Mouse (Mus musculus) thymus, postnatal 25 days (tissue): ENCODE measurements at regions not wholly inside any gene's neighbourhood (a gene's known extent, or its start where the extent isn't known, plus 50 kb on each side); places are given as distances from the start of the nearest gene placed in this dataset.
"Not testable (repeated sequence)": the region's sequence is repeated elsewhere in the genome, so short reads cannot be mapped to it uniquely, and the experiment has no call there.

ENCODE experiments used
- DNase-seq: peaks from one replicate; pipeline ENCODE4 v3.0.0; 2022

DNA sequence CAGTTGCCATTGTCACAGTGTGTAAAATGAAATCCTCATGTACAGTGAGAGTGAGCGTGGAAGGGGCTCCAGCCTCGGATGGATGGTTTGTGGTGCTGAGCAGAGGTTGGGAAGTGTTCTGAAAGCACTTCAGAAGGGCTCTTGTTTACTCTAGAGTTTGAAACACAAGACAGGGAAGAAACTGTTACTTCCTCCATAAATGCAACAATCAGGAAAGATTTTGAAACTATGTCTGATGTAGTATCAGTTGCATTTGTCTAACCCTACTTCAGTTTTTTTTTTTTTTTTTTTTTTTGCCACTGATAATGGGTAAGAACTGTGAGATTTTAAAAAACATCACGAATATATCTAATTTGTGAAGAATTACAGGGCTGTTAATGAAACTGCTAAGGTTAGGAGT, 281.5 kb downstream of the Hace1 start:
- no peak for DNase-seq

DNA sequence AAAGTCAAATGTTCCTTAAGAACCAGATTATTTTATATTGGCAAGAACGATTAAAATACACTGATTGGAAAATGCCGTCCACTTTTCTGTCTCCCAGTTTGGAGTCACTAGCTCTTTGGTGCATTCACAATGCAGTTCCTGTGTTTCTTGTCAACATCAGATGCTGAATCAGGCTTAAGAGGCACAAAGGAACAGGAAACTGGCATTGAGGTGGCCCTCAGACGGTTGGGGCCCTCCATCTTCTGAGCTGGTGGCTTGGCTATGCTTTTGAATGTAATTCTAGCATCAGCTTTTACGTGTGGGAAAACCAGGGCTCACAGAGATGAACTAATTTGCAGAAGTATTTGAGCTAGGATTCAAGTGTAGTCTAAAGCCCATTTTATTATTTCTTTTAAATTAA, 282.3 kb downstream of the Hace1 start:
- no peak for DNase-seq

DNA sequence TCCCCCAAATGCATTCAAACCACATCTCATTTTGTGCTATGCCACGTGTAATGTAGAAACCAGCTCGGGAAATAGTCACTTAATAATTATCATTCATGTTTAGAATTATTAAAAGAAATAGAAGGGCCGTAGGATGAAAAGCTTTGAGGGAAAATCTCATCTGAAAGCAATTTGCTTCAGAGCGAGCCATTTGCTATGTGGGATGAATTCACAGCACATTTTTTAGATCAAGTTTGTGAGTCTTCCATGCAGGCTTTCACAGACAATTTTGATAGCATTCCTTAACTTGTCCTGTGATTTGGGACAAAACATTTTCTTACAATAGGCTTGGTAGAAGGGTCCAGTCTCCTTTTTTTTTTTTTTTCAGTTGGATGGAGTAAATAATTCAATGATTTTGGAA, 283.1 kb downstream of the Hace1 start:
- DNase-seq, result no peak

DNA sequence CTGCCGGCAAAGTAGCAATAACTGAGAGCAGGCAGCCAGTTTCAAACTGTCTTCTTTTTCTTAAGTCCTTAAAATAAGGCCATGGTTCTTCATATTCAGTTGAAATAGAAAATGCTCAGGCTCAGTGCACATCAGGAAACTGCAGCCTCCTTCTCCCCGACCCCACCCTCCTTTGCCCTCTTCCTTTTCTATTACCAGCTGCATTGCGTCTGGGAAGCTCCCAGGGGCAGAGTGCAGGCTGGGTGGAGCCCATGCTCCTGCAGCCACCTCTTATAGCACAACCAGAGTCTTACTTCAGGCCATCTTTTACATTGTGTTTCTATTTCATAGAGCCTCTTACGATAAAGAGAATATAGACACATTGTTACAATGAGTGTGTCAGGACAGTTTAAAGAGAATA, 288.2 kb downstream of the Hace1 start:
- no peak for DNase-seq

DNA sequence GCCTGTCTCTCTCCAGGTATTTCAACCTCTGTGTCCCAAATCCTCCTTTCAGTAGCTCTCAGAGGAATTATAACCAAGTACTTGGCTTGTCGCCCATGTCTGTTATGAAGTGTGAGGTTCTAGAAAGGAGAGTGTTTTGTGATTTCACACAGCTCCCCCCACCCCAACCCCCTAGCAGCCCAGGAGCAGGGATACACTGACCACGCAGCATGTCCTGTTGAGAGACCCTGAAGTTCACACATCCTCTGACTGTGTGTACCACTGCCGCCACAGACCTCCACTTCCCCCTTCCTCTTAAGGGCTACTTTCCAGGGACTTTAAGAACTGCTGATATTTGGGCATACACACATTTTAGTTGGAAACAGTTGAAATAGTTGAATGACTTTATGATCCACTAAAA, 289.2 kb downstream of the Hace1 start:
- DNase-seq, result no peak

DNA sequence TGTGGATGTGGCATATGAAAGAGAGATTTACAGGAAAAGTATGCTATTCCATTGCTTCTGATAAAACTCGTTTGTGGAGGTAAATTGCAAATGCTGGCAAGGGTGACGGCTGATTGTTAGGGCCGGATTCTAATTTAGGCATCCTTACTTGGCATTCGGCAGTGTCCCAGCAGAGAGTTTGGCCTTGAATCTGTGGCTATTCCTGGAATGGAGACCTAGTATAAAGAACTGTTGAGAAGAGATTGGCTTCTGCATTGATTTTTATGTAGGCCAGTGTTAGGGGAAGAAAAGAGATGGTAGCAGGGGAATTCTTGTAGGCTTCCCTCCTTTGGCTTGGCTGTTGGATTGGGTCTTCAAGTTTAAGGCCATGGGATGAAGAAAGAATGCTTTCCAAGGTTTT, 293.4 kb downstream of the Hace1 start:
- DNase-seq, result no peak

DNA sequence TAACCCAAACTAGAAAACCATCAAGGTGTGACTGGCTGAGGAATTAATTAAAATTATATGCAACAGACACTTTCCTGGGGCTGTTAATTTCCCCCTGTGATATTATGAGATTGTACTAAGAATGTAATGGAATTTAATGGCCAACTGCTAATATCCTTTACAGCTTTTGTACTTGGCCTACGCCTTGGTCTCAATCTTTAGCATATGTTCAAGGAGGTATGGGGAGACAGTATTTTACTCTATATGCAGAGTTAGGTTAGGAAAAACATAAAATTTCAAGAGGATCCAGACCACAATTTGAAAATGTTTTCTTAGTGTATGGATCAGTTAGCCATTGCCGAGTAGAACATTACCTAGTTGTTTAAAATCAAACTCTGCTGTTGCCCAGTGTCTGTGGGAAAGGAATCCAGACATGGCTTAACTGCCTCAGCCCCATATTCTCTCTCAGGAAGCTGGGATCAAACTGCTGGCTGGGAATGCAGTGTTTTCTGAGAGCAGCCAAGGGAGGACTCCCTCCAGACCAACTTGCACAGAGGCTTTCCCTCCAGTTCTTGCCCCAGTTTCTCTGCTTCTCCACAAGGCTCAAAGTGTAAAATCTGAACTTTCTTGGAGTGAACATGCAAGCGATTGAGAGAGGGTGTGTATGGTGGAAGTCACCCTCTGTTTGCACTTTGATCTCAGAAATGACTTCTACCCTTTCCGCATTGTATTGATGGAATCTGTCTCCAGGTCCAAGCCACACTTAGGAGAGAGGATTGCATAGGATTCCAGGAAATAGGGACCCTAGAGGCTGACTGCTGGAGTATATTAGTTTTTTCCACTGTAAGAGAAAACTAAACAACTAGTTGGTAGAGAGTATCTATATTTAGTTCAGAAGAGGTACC, 294.6 kb downstream of the Hace1 start:
- no peak for DNase-seq

DNA sequence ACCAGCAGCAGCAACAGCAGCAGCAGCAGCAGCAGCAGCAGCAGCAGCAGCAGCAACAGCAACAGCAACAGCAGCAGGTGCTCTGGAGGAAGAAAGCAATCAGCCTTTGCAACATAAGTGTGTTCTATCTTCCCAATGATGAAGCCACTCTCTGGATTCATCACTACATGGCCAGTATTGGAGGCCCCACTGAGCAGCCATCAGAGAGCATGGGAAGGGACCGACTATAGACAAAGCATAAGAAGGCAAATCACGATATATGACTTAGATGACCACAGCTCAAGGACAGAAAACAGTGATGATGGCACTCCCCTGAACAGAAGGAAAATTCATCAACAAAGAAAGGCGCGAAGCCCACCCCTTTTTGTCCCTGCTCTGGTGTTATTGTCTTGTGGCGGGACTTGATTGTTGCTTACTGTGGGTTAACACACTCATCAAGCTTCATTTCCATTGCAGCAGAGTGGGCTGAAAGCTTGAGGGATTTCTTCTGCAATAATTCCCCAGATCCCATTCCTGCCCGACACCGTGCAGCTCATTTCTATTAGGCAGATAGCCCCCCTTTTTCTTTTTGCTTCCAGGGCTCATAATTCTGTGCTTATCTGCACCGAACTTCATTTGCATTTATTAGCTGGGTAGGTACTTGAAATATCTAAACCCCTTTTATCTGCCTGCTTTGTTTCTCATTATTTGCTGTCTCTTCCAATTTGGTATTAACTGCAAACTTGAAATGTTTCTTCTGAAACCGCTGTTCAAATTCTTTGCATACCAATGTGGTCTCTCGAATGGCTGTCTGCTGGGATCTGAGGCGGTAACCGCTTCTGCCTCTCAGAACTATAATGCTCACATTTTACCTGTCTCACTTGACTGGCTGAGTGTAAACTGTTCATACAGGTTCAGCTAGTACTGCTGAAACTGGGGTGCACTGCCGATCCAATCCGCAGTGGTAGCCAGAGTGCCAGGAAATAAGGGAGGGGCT, 296.5 kb downstream of the Hace1 start:
- DNase-seq, result no peak

DNA sequence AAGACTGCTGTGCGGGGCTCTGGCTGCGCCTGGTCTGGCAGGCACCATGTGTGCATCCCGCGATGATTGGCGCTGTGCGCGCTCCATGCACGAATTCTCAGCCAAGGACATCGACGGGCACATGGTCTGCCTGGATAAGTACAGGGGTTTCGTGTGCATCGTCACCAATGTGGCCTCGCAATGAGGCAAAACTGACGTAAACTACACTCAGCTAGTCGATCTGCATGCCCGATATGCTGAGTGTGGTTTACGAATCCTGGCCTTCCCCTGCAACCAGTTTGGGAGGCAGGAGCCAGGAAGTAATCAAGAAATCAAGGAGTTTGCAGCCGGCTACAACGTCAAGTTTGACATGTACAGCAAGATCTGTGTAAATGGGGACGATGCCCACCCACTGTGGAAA, 297.7 kb downstream of the Hace1 start:
- DNase-seq, result not testable (repeated sequence)

DNA sequence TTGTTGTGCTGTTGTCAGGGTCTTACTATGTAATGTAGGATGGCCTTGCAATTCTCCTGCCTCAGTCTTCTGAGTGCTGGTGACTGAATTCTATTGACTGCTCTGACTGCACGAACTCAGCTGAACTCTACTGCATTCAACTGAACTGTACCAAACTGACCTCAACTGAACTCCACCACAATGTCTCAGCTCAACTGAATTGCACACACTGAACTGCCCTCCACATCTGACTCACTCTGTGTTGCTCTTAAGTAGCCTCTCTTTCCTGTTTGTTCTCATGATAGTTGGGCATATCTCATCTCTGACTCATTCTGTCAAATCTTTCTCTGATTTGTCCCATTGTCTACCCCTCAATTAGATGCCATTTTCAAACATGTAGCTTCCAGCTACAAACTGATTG, 306.1 kb downstream of the Hace1 start:
- DNase-seq, result no peak

DNA sequence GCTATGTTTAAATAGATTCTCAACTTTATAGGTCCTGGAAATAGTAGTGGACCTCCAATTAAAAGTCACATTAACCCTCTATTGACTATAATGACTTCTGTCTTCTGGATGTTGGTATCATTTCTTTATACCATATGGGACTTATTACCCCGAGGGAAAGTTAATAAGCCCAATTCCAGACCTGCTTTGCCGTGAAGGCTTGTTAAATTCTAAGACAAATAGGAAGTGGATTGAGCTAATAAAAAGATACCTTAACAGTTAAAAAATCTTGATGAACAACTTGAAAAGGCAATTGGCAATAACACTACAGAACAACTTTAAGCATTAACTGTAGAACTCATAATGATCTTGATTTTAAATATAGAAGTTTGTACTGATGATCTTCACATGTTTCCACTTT, 309.0 kb downstream of the Hace1 start:
- DNase-seq, result no peak

DNA sequence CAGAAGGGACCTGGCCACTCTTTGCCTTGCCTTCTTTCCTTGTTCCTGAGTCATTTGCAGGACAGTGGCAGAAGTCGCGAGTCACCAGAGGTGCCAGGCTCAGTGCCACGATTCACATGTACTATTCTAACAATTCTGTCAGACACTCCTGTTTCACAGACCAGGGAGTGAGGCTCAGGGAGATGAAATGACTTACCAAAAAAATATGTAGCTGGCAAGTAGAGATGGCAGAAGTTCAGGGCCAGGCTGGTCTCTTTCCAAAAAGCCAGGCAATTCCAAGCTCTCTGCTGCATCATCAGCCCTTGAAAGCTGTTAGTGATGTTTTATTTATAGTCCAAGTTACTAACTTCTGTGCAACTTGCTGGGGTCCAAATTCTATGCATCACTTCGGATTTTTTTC, 311.2 kb downstream of the Hace1 start:
- DNase-seq, result no peak

DNA sequence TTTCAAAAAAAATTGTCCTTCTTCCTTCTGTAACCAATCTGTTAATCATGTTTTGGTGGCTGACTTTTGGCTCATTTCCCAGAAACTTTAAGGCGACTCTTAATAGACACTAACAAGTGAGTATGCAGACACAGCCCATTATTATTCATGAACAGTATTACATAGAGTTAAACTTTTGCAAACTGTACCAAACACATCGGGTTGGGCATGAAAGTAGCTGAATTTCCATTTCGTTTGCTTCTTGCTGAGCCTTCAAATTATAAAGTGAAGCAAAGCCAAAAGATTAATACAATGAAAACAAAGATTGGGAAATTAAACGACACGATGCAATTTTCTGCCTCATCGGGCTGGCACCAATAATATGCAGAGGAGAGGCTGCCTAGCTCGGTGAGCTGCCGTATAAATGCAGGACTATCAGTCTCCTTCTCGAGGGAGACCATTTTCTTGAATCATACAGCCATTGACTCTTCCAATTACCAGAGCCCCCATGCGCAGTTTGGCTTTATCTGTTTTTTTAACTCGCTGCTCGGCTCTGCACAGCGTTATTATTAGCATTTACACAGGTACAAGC, 311.8 kb downstream of the Hace1 start:
- no peak for DNase-seq

DNA sequence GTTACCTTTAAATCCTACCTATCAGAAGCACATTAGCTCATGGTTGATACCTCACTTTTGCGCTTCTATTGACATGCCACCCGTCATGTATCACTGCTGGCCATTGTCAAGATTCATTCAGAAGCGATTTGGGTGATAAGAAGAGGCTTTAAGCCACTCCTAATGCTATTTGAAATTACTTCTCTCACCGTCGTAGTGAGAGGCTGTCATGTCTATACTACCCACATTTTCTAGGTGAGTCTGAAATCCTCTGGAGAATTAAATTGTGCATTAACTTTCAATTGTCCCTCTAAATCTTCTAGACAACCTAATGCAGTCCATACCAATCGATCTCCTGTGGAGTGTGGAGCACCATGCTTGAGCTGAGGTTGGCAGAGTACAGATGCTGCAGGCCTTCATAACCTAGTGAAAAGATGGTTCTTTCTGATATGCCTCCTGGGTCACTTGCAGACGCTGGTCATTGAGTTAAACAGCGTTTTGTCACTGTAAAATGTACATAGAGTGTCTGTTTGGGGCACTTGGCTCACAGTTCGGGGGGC, 312.5 kb downstream of the Hace1 start:
- DNase-seq, result no peak

DNA sequence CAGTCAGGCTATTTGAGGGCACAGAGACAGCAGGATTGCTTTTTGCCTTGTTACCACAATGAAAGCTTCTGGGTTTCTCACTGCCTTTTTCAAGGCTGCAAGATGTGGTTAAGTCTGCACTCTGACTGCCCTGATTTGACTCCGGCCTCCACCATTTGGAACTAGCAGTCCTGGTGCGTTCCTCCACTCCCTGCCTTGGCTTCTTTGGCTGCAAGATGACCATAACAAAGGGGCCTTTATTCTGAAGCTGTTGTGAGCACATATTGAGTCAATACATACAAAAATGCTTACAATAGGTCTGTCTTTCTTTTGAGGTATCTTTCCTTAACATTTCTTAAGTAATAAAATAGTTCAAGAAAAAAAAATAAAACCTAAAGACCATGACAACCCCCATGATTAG, 314.8 kb downstream of the Hace1 start:
- DNase-seq, result no peak

DNA sequence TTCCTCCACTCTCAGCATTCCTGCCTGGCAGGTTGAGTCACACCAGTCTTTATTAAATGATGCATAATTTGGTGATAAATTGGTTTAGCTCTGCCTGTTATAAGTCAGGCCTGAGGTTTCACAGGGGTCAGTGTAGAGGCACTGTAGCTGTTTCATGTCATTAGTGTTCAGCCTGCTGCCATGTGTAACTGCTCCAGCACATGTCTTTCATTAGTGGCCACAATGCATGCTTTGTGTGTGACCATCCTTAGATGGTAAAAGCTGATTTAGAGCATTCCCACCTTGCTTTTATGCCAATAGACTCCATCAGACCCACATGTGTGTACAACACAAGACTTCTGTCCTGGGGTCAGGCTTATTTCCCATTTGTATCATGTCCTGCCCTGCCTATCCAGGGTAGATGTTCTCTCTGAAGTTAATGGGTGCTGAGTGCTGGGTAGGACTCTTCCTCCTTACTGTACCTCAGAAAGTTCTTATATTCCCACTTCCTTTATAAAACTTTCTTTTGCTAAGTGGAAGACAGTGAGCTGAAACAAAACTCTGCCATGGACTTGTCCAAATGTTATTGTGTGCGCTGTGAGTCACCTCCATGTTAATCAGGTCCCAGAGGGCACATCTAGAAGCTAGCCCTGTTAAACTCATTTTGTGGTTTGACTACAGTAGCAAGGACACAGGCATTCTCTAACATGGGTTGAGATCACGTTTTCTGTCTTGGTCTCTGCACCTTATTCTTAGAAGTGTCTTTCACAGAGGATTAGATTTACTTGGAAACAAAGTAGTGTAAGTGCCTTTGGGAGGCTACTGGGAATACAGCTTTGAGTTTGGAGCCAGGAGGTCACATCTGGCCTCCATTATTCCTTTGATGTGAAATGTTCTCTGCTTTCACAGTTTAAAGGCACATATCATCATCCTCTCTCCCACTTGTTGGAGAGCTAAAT, 316.5 kb downstream of the Hace1 start:
- no peak for DNase-seq

DNA sequence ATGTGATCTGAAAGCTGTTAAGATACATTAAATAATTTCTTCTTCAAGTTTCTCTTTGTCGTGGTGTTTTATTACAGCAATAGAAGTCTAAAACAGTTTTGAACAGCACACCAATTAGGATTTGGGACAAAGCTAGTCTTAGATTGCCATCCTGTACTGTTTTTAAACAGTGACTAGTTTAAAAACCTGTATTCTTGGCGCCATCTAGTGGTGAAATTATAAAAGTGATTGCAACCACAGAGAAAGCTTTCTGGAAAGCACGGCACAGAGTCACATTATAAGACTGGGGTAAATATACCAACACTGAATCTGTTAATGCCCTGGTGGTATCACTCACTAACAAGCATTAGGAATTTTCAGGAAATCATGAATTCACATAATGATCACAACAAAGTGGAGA, 339.3 kb downstream of the Hace1 start:
- DNase-seq, result no peak

DNA sequence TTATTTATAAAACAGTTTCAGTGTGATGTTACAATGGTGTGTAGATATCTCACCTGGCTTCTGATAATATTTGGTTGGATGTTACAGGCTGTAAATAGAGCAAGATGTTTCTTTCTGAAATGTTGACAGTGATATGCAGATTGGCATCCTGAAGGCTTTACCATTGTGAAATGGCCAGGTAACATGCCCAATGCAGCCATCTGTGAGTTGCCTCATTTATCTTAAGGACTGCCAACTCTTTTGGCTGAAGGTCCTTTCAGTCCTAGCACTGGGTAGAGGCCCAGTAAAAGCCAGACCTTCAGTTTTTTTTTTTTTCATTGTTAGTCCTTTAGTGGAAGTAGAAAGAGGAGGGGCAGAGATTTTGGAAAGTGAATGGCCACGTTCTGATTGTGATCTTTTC, 348.1 kb downstream of the Hace1 start:
- no peak for DNase-seq

DNA sequence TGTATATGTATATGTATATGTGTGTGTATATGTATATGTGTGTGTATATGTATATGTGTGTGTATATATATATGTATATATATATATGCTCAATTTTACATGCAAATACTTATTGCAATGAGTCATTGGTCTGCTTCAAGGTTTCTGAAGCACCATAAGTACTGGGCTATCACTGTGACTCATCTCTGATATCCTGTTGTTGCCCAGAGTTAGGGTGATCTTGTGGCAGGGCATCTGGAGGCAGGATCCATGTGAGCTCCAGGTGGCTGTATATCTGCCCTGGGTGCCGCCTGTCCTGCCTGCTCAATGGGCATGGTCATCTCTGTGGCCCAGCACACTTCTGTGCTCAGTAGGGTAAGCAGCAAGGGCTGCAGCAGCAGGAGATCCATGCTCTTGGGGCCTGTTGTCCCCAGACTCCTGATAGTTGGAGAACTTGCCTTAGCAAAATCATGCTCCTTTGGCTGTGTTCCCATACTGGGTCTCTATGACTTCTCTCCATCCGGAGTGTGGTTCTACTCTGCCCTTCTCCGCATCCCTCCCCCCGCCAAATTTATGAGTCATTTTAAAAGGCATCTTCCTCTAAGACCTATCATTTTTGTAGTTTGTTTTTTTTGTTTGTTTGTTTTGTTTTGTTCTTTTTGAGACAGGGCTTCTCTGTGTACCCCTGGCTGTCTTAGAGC, 356.1 kb downstream of the Hace1 start:
- no peak for DNase-seq

DNA sequence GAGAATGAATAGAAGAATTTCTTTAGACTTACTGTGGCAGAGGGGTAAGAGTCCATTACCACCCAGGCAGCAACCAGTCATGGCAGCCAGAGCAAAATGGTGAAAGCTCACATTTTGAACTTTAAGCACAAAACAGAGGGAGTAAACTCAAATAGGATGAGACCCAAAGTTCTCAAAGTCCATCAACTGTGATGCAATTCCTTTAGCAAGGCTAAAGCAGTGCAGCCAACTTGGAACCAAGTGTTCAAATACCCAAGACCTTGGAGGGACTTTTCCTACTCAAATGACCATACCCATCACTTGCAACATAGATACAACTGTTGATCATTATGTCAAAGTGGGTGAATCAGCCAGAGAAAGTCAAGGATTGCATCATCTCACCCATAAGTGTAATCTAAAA, 380.1 kb downstream of the Hace1 start:
- DNase-seq, result no peak

DNA sequence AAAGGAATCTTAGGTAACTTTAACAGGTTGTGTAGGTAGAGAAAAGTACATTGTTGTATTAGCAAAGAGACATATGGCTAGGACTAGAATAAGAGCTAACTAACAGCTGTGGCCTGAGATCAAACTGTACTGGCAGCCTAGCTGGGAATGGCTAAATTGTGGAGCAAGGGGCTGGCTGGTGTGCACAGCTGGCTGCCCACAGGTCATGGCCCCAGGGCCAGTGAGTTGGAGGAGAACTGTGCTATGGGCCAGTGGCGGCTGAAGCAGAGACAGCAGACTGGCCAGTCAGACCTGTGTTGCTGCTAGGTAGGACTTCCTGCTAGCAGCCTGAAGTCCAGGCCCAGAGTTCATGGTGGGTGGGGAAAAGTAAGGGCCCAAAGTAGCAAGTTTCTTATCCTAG, 394.6 kb downstream of the Hace1 start:
- no peak for DNase-seq
